Mouse (Mus musculus) small intestine, adult 2 months (tissue): Measurements from ENCODE around the gene Hspd1.

Experiments
- CTCF ChIP-seq: fragments of 200-500 bp; IDR thresholded peaks from 2 replicates; pipeline ENCODE4 v1.5.1; 2012; ENCODE audit warnings: low read depth, mild to moderate bottlenecking, control low read depth, inconsistent platforms, low read length, moderate library complexity, mixed read lengths; ENCODE audit not compliant: insufficient replicate concordance, insufficient read length; ENCODE audit errors: extremely low read depth
- POLR2A ChIP-seq: fragments of 200-500 bp; IDR thresholded peaks from 2 replicates; pipeline ENCODE4 v1.6.1; 2012; ENCODE audit warnings: low read depth, mild to moderate bottlenecking, control low read depth, inconsistent platforms, low read length, moderate library complexity

DNA sequence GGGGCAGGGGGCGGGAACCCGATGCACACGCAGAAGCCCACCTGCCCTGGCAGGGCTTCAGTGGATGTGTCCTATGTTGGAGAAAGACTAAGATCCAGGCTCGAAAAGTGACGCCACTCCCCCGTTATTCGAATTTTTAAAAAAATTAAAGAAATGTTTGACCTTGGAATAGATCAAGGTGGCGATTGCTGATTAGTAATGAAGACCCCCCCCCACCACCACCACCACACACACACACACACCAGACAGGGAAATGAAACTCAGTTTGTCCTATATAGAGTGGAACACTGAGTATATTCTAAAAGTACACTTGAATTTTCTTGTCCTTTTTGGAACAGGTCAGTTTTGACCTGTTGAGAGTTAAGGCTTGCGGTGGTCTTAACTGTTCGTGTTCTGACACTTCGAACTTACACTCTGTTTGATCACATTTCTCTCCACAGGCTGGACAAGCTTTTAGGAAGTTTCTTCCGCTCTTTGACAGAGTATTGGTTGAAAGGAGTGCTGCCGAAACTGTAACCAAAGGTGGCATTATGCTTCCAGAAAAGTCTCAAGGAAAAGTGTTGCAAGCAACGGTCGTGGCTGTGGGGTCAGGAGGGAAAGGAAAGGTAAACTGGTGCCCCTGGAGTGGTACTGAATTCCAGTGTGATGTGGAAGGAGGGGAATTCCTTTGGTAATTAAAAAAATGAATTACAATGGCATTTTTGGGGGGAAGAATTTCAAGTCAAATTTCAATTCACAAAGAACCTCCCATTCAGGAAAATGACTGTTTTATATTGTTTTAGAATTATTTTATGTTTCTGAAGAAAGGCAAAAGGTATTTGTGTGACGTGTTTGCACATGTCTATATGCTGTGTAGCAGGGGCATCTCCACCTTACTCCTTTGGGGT is 811 bp upstream of the Hspd1 start:
- TF ChIP-seq CTCF: no peak
- no peak for TF ChIP-seq POLR2A
